Mouse (Mus musculus): Measurements from ENCODE around the gene Amotl2.

Gene Amotl2

GRCm38 (mm10) chr9:102716481-102717163 is at the start of gene Amotl2:
Amotl2 (plus strand) TSS chr9:102716672.
- DNase-seq (ENCODE audit: low read depth), result no peak

GRCm38 (mm10) chr9:102668115-102668514 is 48.4 kb upstream of the Amotl2 start:
- DNase-seq (ENCODE audit: low read depth), result no peak

GRCm38 (mm10) chr9:102668906-102669305 is 47.6 kb upstream of the Amotl2 start:
- no peak for DNase-seq (ENCODE audit: low read depth)

GRCm38 (mm10) chr9:102673381-102673780 is 43.1 kb upstream of the Amotl2 start:
- DNase-seq (ENCODE audit: low read depth), result no peak

- DNase-seq (ENCODE audit: low read depth), result no peak
Measured at GRCm38 (mm10) chr9:102675922-102676321, 40.5 kb upstream of the Amotl2 start.

GRCm38 (mm10) chr9:102681470-102681869 is 35.0 kb upstream of the Amotl2 start:
- no peak for DNase-seq (ENCODE audit: low read depth)

GRCm38 (mm10) chr9:102687943-102688342 is 28.5 kb upstream of the Amotl2 start:
- DNase-seq (ENCODE audit: low read depth), result no peak

GRCm38 (mm10) chr9:102689406-102689939 is 27.0 kb upstream of the Amotl2 start:
- no peak for DNase-seq (ENCODE audit: low read depth)

GRCm38 (mm10) chr9:102689940-102690642 is 26.4 kb upstream of the Amotl2 start:
- no peak for DNase-seq (ENCODE audit: low read depth)

- DNase-seq (ENCODE audit: low read depth), result no peak
Measured at GRCm38 (mm10) chr9:102690891-102691290, 25.6 kb upstream of the Amotl2 start.

- DNase-seq (ENCODE audit: low read depth), result no peak
Measured at GRCm38 (mm10) chr9:102692564-102693475, 23.7 kb upstream of the Amotl2 start.

GRCm38 (mm10) chr9:102701042-102701441 is 15.4 kb upstream of the Amotl2 start:
- DNase-seq (ENCODE audit: low read depth), result no peak

- no peak for DNase-seq (ENCODE audit: low read depth)
Measured at GRCm38 (mm10) chr9:102709504-102710135, 6.9 kb upstream of the Amotl2 start.

GRCm38 (mm10) chr9:102710520-102710919 is 6.0 kb upstream of the Amotl2 start:
- DNase-seq (ENCODE audit: low read depth), result no peak

GRCm38 (mm10) chr9:102713797-102714196 is 2.7 kb upstream of the Amotl2 start:
- peak; percentile 66 for DNase-seq (ENCODE audit: low read depth)

- no peak for DNase-seq (ENCODE audit: low read depth)
Measured at GRCm38 (mm10) chr9:102714893-102715505, 1.5 kb upstream of the Amotl2 start.

GRCm38 (mm10) chr9:102715506-102715900 is 969 bp upstream of the Amotl2 start:
- no peak for DNase-seq (ENCODE audit: low read depth)

GRCm38 (mm10) chr9:102717164-102717885 is 853 bp downstream of the Amotl2 start:
- DNase-seq (ENCODE audit: low read depth), result peak; percentile 70

GRCm38 (mm10) chr9:102717886-102718643 is 1.6 kb downstream of the Amotl2 start:
- peak; percentile 10 for DNase-seq (ENCODE audit: low read depth)

- DNase-seq (ENCODE audit: low read depth), result no peak
Measured at GRCm38 (mm10) chr9:102718676-102719075, 2.2 kb downstream of the Amotl2 start.

All from induced T-regulatory cell, adult 2 months (primary cell).